Mouse (Mus musculus) lung, embryonic 14.5 days (tissue): ENCODE results near the gene Pde1c. TPM values are rescaled to one million over a fixed set of nuclear protein-coding genes. Genes with fewer than 3 reads are reported as not detected.

Experiments
- ATAC-seq: fragments of 200-750 bp; cut with Nextera tagmentation; 2 replicates; pipeline ENCODE4 v1.8.0; 2017; ENCODE audit warnings: mild to moderate bottlenecking, moderate TSS enrichment, moderate library complexity; ENCODE audit not compliant: insufficient read depth
- DNase-seq: peaks from one replicate; pipeline ENCODE4 v3.0.0-alpha.2; 2015
- H3K27ac ChIP-seq: fragments of 300-500 bp; sonication (generic); 2 replicates; pipeline ENCODE4 v1.5.1; 2014; ENCODE audit warnings: low read depth, mild to moderate bottlenecking, moderate library complexity
- H3K27me3 ChIP-seq: fragments of 300-500 bp; sonication (generic); 2 replicates; pipeline ENCODE4 v1.6.1; 2014; ENCODE audit warnings: low read length, control low read depth; ENCODE audit not compliant: insufficient read depth
- H3K36me3 ChIP-seq: fragments of 300-500 bp; sonication (generic); 2 replicates; pipeline ENCODE4 v1.6.1; 2014; ENCODE audit warnings: control low read depth; ENCODE audit not compliant: insufficient read depth
- H3K4me1 ChIP-seq: fragments of 300-500 bp; sonication (generic); 2 replicates; pipeline ENCODE4 v1.6.1; 2014; ENCODE audit warnings: antibody characterized with exemption, control low read depth; ENCODE audit not compliant: insufficient read depth
- H3K4me2 ChIP-seq: fragments of 300-500 bp; sonication (generic); 2 replicates; pipeline ENCODE4 v1.6.1; 2014; ENCODE audit warnings: mild to moderate bottlenecking
- H3K4me3 ChIP-seq: fragments of 300-500 bp; sonication (generic); 2 replicates; pipeline ENCODE4 v1.5.1; 2014; ENCODE audit warnings: low read depth, low read length
- H3K9ac ChIP-seq: fragments of 300-500 bp; sonication (generic); 2 replicates; pipeline ENCODE4 v1.6.1; 2014
- H3K9me3 ChIP-seq: fragments of 300-500 bp; sonication (generic); 2 replicates; pipeline ENCODE4 v1.6.1; 2016; ENCODE audit warnings: low read depth, low read length, control low read depth
- CTCF ChIP-seq: IDR thresholded peaks from 2 replicates; pipeline ENCODE4 v1.5.1; 2016; ENCODE audit warnings: antibody characterized with exemption, low read depth
- WGBS: fragments of 180-500 bp; shearing (Covaris S2); extraction: QIAGEN DNeasy Blood & Tissue Kit; methylation state at CpG from one replicate; pipeline ENCODE4 v1.1.7; 2014; 5-methylcytosine and 5-hydroxymethylcytosine counted together
- polyA plus RNA-seq: library from polyadenylated mRNA; unstranded; fragments of >200 nt; fragmentation: Nextera tagmentation; extraction: Ambion mirVana; gene quantifications from 2 replicates; pipeline ENCODE4 v1.2.1, GENCODE M21; 2014

Gene Pde1c
- polyA plus RNA-seq, 1 experiment from 2014 or later: 0.92 TPM

- peak; percentile 17 for DNase-seq
- no peaks in the 10 kb centered on the region for H3K4me1 ChIP-seq
These were observed 195.7 kb downstream of the Pde1c start for GRCm38 (mm10) chr6:56373046-56373751.

GRCm38 (mm10) chr6:56369462-56369861, 199.4 kb downstream of the Pde1c start:
- Histone ChIP-seq H3K27ac (no peak overlapping the region), H3K4me2 (no peak overlapping the region), H3K36me3 (no peaks in the 10 kb centered on the region), H3K27me3 (no peaks in the 10 kb centered on the region), H3K4me3 (no peak overlapping the region), H3K4me1 (no peaks in the 10 kb centered on the region), H3K9ac (no peak overlapping the region), H3K9me3 (no peaks in the 10 kb centered on the region)
- ATAC-seq: no peak
- TF ChIP-seq CTCF: no peak
- WGBS: 73% methylated on average over 13 of the region's 13 CpGs
- DNase-seq: no peak

More at GRCm38 (mm10) chr6:56373046-56373751, 195.7 kb downstream of the Pde1c start:
- Histone ChIP-seq H3K9ac (no peak overlapping the region), H3K4me2 (no peak overlapping the region), H3K9me3 (no peaks in the 10 kb centered on the region), H3K27me3 (no peaks in the 10 kb centered on the region), H3K27ac (no peak overlapping the region), H3K36me3 (no peaks in the 10 kb centered on the region), H3K4me3 (no peak overlapping the region)
- 30% methylated on average over 10 of the region's 10 CpGs for WGBS
- peak; percentile 47; the same call in 1 of the 2 replicates for ATAC-seq
- TF ChIP-seq CTCF: no peak

GRCm38 (mm10) chr6:56368116-56368515, 200.8 kb downstream of the Pde1c start:
- no peak for ATAC-seq
- no peaks in the 10 kb centered on the region for H3K36me3 ChIP-seq
- no peaks in the 10 kb centered on the region for H3K4me1 ChIP-seq
- no peak overlapping the region for H3K9ac ChIP-seq
- no peaks in the 10 kb centered on the region; the same call in 1 of the 2 replicates for H3K27me3 ChIP-seq
- no peak overlapping the region for H3K4me2 ChIP-seq
- DNase-seq: no peak
- H3K9me3 ChIP-seq: no peaks in the 10 kb centered on the region
- TF ChIP-seq CTCF: no peak
- 48% methylated on average over 1 of the region's 1 CpGs for WGBS
- no peak overlapping the region for H3K4me3 ChIP-seq
- H3K27ac ChIP-seq: no peak overlapping the region

GRCm38 (mm10) chr6:56367257-56367656, 201.6 kb downstream of the Pde1c start:
- no peak for TF ChIP-seq CTCF
- Histone ChIP-seq H3K4me3 (no peak overlapping the region), H3K9me3 (no peaks in the 10 kb centered on the region), H3K27me3 (peaks cover under 1% of the 10 kb centered on the region; the same call in 1 of the 2 replicates), H3K4me1 (no peaks in the 10 kb centered on the region), H3K4me2 (no peak overlapping the region), H3K9ac (no peak overlapping the region), H3K36me3 (no peaks in the 10 kb centered on the region), H3K27ac (no peak overlapping the region)
- DNase-seq: no peak
- ATAC-seq: no peak

- Histone ChIP-seq H3K27ac (no peak overlapping the region), H3K27me3 (peaks cover 6% of the 10 kb centered on the region; the same call in 1 of the 2 replicates), H3K4me3 (no peak overlapping the region; the same call in 1 of the 2 replicates), H3K36me3 (no peaks in the 10 kb centered on the region), H3K9ac (no peak overlapping the region), H3K4me1 (no peaks in the 10 kb centered on the region), H3K9me3 (no peaks in the 10 kb centered on the region), H3K4me2 (peak overlapping the region; percentile 70)
- DNase-seq: peak; percentile 69
- WGBS: 4% methylated on average over 5 of the region's 5 CpGs
- no peak for TF ChIP-seq CTCF
- peak; percentile 85 for ATAC-seq
These were observed 206.3 kb downstream of the Pde1c start for GRCm38 (mm10) chr6:56362650-56363049.

GRCm38 (mm10) chr6:56362128-56362545, 206.8 kb downstream of the Pde1c start:
- 2% methylated on average over 10 of the region's 10 CpGs for WGBS
- H3K27me3 ChIP-seq: peaks cover 6% of the 10 kb centered on the region; the same call in 1 of the 2 replicates
- H3K27ac ChIP-seq: no peak overlapping the region
- peak; percentile 46 for TF ChIP-seq CTCF
- H3K4me2 ChIP-seq: peak overlapping the region; percentile 70
- H3K4me3 ChIP-seq: peak overlapping the region; percentile 34
- no peaks in the 10 kb centered on the region for H3K9me3 ChIP-seq
- DNase-seq (peak; percentile 44), ATAC-seq (peak; percentile 93)
- peak overlapping the region; percentile 36; the same call in 1 of the 2 replicates for H3K9ac ChIP-seq
- no peaks in the 10 kb centered on the region for H3K4me1 ChIP-seq
- H3K36me3 ChIP-seq: no peaks in the 10 kb centered on the region

- DNase-seq: peak; percentile 19
- H3K4me1 ChIP-seq: no peaks in the 10 kb centered on the region
- ATAC-seq: peak; percentile 42
- peak overlapping the region; percentile 34 for H3K4me3 ChIP-seq
- 1% methylated on average over 19 of the region's 19 CpGs for WGBS
- peak overlapping the region; percentile 36; the same call in 1 of the 2 replicates for H3K9ac ChIP-seq
- TF ChIP-seq CTCF: no peak
- H3K27ac ChIP-seq: no peak overlapping the region
- no peaks in the 10 kb centered on the region for H3K36me3 ChIP-seq
- peak overlapping the region; percentile 70 for H3K4me2 ChIP-seq
- H3K27me3 ChIP-seq: peaks cover 6% of the 10 kb centered on the region; the same call in 1 of the 2 replicates
- no peaks in the 10 kb centered on the region for H3K9me3 ChIP-seq
These were observed 207.4 kb downstream of the Pde1c start for GRCm38 (mm10) chr6:56361348-56362127.
